Mouse (Mus musculus): Measurements from ENCODE around the gene Myd88.
"Not testable (repeated sequence)": the region's sequence is repeated elsewhere in the genome, so short reads cannot be mapped to it uniquely, and the experiment has no call there.

Myd88 gene

DNA sequence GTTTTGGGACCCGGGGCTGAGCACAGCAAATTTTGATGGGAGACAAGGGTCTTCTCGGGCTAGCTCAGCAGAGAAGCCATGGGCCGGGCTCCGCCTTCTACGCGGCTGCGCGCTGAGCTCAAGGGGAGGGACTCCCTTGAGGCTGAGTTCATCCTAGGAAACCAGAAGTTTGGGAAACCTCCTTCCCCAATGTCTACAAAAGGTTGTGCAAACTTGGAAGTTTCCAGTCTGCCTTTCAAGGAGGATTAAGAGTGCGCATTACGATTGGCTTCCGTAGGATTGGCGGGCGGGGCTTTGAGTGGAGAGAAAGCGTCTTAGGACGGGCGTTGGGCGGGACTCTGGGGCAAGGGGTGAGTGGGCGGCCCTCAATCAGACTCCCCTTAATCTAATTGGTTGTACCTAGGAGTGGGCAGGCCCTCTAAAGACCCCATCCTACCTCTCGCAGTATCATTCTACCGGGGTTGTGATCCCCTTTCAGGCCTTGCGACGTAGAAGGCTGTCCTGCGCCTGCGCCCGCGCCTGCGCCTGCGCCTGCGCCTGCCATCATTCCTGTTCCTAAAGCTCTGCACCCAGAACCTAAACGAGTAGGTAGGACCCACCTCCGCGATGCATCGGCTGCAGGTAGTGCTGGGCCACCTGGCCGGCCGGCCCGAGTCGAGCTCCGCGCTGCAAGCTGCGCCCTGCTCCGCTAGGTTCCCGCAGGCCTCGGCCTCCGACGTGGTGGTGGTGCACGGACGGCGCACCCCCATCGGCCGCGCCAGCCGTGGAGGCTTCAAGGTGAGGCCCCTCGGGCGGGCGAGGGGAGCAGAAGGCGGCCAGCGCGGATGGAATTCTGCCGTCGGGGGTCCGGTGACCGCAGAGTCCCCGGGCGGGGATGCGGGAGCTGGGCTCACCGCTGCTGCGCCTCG, at the start of gene Myd88:
TSS of gene Myd88 (minus strand) at position 503 of the 908 bp plus-strand sequence.
- peak; percentile 84 for DNase-seq

DNA sequence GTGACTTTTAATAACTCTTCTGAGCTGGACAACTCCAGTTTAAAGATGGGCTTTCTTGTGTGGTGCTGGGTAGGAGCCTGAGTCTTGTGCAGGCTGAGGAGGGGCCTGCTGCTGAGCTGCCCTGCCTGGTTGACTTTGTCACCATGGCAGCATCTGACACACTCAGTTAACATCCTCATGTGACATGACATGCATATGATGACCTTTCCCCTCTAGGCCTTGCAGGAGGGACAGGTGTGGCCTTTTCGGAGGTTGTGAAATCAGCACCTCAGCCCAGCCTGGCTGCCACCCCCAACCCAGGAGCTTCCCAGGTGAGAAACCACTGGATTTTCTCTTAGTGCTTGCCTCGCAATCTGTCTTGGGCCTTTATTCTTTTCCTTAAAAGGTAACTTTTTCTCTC, 49.0 kb upstream of the Myd88 start:
- no peak for DNase-seq

- no peak for DNase-seq
Measured at GRCm38 (mm10) chr9:119388956-119389355, 47.7 kb upstream of the Myd88 start.

DNA sequence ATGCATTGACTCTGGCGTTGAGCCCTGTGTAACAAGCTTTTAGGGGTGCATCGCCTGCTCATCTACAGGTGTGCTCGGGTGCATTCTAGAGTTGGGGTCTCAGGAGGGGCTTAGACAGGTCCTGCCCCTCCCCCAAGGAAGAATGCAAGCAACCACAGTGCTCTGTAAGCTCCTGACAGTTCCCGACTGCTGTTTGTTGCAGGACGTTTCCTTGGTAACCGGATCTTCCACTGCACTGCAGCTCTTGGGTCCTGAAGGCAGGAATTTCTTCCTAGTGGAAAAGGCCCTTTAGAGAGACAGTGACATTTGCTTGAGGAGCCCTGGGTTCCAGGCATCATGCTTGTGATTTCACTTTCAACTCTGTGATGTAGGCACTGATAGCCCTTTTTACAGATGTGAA, 41.4 kb upstream of the Myd88 start:
- DNase-seq = no peak

DNA sequence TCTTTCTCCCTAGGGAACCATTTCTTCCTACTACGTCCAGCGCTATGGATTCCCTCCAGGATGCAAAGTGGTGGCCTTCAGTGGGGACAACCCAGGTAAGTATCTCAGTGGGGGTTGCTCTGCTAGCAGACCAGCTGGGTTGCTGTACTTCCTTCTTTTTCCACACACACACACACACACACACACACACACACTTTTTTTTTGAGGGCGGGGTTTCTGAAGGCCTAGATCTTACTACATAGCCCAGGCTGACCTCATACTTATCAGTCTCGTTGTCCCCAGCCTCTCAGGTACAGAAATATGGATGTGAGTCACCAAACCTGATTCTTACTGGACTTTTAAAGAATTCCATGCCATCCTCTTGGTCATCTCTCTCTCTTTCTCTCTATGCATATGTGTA, 37.0 kb upstream of the Myd88 start:
- DNase-seq = no peak

DNA sequence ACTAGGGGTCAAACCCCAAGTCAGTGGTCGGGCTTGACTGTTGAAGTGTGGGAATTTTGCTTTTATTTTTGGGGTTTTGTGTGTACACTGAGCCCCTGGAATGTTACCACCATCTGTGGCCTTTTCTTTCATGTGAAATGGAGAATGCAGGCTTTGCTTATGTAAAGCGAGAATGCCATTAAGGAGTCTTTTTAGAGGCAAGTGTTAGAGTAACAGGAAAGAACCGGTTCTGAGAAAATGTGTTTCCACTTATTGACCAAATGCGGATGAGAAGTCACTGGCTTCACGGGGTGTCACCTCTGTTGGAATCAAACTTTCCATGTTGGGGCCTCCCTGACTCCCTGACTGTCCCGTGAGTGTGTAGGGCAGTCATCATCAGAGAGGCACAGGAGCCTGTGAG, 34.3 kb upstream of the Myd88 start:
- no peak for DNase-seq

DNA sequence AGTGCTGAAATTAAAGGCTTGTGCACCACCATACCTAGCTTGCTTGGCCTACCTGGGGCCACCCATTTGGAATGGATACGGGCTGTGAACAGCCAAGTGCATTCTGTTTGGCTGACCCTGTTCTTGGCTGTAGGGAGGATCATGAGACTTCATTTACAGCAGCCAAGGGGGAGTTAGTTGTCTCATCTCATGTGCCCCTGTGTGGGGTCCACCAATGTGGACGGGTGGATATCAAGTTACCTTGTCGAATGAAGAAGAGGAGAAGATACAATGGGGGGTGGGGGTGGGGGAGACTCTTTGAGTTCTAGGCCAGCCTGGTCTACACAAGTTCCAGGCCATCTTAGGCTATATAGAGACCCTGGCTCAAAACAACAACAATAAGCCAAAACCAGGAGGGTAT, 33.8 kb upstream of the Myd88 start:
- DNase-seq = no peak

- no peak for DNase-seq
Measured at GRCm38 (mm10) chr9:119371251-119371650, 30.0 kb upstream of the Myd88 start.

- DNase-seq = not testable (repeated sequence)
Measured at GRCm38 (mm10) chr9:119370770-119371169, 29.6 kb upstream of the Myd88 start.

DNA sequence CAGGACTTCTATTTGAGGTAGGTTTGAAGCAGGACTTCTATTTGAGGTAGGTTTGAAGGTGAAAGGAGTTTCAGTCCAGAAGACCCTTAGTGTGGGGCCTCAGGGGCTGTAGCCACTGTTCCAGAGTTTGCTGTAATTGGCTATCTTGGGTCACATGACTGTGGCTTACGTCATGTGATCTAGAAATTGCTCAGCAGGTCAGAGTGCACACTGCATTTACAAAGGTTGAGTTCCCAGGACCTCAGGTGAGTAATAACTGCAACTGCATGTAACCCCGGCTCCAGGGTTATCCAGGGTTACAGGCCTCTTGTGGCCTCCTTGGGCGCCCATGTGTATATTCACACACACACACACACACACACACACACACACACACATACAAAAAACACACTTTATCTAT, 27.2 kb upstream of the Myd88 start:
- no peak for DNase-seq

DNA sequence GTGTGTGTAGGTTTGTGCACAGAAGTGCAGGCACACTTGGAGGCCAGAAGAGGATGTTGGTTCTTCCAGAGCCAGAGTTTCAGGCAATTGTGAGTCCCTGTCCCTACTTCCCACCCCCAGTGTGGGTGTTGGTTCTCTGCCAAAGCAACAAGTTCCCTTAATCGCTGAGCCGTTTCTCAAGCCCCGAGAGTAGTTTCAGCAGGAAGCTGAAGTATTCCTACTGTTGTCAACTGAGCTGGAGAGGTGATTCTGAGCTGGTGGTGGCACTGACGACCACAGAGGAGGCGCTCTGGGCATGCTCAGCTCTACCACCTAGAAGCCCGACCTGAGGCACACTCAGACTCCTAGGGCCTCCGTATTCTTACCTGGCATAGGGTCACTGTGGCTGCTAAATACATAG, 24.1 kb upstream of the Myd88 start, which contains the start of gene Slc22a14:
TSS of gene Slc22a14 (minus strand) at position 270 of the 400 bp plus-strand sequence.
- no peak for DNase-seq

GRCm38 (mm10) chr9:119363229-119363628, 22.0 kb upstream of the Myd88 start:
- DNase-seq = no peak

GRCm38 (mm10) chr9:119361416-119361815, 20.2 kb upstream of the Myd88 start:
- no peak for DNase-seq

DNA sequence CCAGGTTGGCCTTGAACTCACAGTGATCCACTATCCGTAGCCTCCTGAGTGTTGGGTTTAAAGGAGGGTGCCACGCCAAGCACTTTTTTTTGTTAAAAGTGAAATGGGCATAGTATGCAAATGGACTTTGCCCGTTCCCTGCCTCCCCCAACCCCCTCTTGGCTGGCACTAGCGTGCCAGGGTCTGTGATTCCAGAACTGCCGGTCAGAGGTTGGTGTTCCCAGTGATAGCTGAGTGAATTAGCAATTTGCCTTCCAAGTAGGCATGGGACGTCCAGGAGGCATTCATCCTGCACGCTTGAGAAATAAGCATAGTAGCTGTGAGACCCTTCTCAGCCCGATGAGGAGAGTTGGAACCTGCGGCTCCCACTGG, 16.8 kb upstream of the Myd88 start:
- DNase-seq = no peak

DNA sequence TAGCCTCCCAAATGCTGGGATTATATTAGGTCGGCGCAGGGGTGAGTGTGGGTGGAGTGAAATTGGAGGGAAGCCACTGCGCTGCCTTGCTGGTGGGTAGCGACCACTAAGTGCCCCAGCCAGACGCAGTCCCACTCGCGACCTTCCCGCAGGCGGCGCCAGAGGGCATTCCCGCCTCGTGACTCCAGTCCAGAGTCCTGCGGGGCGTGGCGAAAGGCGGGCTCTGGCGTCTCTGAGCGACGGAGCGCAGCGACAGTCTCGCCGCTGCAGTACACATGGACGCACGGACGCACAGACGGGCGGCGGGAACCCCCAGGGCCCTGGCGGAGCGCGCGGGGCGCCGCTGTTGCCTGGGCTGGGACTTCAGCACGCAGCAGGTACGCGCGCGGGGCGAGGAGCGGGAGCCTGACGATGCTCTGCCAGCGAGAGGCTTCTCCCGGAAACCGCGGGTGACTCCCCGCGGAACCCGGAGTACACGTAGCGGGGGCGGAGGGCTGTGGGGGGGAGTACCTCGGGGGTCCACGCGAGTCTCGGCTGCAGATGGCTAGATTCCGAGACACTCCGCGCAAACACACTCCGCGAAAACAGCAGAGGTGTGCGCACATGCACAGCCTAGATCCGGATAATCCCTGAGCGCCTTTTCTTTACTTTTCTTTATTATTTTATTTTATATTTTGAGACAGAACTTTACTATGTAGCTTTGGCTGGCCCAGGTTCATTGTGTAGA, 16.3 kb upstream of the Myd88 start, which contains the start of gene Xylb:
TSS of gene Xylb (plus strand) at position 51 of the 727 bp plus-strand sequence.
- DNase-seq = peak; percentile 90

DNA sequence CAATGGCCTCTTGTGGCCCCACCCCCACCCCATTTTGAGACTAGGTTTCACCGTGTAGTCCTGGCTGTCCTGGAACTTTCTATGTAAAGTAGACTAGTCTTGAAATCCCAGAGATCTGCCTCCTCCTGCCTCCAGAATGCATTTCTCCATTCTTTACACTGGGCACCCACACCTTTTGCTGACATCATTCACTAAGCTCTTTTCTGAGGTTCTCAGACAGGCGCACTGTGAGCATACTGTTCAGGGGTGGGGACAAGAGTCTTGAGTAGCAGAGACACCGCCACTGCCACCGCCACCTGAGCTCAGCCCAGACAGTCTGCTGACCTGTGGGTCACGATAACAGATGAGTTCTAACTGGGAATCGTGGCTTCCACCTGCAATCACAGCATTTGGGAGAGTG, 14.7 kb upstream of the Myd88 start:
- DNase-seq = no peak

GRCm38 (mm10) chr9:119353926-119354325, 12.7 kb upstream of the Myd88 start:
- DNase-seq = no peak

DNA sequence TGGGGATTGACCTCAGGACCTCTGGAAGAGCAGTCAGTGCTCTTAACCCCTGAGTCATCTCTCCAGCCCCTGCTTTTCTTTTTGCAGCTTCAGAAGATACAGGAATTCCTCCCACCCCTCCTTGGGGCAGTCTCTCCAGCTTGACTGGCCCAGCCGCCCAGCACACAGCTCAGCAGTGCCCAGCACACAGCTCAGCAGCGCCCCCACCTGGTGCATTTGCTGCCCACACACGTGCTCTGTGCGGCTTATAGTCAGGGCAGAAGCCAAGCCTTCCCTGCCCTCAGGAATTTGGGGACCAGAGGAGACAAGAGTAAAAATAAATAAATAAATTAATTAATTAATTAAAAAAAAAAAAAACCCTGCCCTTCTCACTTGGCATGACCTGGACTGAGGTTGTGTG, 10.8 kb upstream of the Myd88 start:
- peak; percentile 65 for DNase-seq

DNA sequence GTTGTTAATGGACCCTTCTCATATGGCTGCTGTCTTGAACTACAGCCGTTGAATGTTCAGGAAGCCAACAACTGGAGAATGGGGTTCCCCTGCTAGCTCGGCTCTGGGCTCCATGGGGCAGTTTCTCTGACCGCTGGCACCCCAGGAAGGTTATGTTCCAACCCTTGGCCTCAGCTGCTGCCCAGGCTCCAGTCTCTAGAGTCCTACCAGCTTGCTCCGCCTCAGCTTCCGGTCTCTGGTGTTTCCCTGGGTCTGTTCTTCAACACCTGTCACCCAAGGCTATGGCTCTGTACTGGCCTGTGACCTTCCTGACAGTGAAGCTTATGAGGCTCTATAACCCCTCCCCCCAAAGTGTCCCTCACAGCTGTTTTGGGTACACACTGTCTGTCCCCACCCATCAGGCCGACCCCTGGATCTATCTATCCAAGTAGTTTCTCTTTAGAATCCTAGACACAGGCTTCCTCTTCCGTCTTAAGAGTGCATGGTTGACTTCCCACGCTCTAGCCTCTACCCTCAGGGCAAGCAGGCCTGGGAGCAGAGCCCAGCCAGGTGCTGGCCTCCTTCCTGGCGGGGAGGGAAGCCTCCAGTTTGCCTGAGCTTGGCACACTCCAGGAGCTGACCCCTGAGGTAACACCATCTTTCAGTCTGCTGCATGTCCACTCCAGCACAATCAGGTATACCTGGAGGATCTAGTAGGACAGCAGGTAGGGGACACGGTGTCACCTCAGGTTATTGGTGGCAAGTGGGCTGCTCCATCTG, 9.9 kb upstream of the Myd88 start:
- no peak for DNase-seq

GRCm38 (mm10) chr9:119350531-119350930, 9.3 kb upstream of the Myd88 start:
- DNase-seq = no peak

DNA sequence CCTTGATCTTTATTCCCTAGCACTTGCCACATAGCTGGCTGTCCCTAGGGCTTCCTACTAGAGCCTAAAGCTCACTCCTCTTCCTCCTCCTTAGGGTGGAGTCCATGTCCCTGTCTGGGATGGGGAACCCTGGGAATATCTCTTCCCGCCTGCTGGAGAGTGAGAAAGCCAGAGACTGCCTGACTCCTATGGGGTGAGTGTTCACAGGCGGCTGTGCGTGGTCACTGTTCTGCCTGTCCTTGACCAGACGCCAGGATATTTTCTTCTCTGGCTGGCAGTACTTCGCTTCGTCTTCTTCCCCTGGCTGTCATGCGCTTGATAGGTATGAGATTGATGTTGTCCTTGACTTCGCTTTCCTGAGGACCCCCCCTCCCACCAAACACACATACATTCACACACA, 5.2 kb upstream of the Myd88 start:
- no peak for DNase-seq

DNA sequence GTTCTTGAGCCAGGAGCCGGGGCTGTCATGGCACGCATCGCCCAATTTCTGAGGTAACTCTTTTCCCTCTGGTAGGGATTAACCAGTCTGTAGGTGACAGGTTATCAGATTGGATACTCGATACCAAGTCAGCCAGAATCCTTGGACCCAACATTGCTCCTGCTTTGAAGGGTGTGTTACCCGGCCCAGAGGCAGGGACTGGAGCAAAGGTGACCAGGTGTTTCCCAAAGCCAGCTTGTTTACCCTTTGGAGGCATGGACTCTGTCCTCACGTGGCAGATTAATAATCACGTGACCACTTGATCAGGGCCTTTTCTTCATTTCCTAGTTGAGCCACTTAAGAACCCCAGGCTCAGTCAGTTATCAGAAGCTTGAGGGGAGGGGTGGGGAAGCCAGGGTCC, 1.5 kb upstream of the Myd88 start:
- no peak for DNase-seq

DNA sequence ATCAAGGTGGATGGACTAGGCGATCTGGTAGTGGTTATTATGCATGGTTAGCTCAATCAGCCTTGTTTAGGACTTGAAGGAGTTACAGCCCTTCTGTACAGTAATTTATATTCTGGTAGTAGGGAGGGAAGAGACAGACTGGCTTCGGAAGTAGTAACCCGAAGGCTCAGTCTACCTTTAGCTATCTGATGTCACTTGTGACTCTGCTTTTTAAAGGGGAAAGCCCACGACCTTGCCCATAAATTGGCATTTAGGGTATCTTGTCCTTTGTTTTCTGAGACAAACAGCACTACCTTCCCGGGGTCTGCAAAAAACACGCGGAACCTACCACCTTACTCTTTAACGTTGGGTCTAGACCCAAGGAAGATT, 1.0 kb downstream of the Myd88 start:
- DNase-seq = no peak
